Mouse (Mus musculus) frontal cortex, adult (tissue): ENCODE data around the gene 9430015G10Rik.
A peak's percentile ranks its signal among the peaks of the same experiment; 100 is the strongest.

Source experiments
- ATAC-seq: cut with Nextera tagmentation; 2 replicates; pipeline ENCODE4 v1.9.2; 2017; ENCODE audit warnings: mild to moderate bottlenecking, moderate library complexity, mixed read lengths; ENCODE audit not compliant: low TSS enrichment

The 9430015G10Rik gene

DNA sequence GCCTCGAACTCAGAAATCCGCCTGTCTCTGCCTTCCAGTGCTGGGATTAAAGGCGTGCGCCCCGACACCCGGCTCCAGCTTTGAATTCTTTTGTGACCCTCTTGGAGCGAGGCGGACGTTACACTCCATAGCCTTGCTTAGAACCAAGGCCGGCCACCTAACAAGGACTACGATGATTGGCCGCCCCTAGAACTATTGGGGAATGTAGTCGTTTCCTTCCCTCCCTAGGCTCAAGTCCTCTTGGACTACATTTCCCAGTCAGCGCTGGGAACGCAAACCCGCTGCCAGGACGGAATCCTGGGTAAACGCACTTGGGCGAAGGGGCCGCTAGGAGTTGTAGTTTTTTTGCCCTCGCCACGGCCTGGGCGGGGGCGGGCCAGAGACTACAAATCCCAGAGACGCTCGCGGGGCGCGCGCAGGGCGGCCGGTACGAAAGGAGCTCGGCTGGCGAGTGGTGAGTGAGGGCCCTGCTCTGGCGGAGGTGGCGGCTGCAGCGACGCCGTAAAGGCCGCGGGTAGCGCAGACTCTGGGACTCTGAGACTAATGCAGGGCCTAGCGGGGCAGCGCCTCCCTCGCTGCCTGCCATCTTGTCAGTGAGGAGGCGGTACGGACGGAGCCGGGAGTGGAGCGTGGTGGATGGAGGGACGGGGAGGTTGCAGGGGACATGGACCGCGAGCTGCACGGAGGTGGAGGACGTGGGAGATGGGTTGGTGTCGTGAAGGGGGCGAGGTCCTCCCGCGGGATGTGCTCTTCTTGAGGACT is at the start of gene 9430015G10Rik:
Gene 9430015G10Rik, plus strand, starts transcription at position 413 of the 762 bp plus-strand sequence.
- ATAC-seq = peak; percentile 99

DNA sequence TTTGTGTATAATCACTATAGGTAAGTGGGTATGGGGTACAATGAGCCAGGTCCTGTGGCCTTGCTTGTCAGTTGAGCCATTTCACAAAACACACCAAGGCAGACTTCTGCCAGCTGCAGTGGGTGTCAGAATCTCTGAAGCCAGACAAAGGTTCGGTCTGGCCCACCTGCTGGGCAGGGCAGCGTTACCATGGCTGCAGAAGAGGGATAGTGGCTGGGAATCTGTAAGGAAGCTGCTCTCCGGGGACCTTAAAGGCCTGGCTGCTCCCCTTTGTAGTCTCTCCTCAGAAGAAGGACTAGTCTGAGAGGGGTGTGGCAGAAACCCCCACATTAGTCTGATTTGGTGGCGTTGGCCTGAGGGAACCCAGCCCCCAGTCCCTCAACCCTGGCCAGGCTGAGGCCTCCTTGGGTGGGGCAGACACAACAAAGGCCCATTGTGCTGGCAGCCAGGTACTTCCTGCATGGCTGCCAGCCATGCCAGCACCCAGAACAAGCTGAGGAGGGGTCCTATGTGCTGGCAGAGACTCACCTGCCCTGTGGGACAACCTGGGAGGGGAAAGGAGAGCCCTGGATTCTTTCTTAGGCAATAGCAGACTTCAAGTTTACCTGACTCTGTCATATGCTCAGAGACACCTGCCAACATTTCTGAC is 45.8 kb upstream of the 9430015G10Rik start:
- ATAC-seq = no peak

DNA sequence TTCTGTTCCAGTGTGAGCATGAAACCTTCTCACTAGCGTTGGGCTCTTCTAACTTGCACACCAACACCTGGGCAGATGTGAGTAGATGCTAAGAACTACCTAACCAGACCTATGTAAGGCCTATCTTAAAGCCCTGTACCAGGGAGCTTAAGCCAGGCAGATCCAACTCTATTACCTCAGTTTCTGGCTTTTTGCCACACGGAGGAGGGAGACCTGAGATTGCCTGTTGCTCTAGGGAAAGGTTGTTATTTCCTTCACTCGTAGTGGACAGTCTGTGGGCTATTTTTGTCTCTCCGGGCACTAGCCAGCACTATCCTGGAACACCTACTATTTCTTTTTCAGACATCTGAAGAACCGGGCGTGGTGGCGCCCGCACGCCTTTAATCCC is 45.3 kb upstream of the 9430015G10Rik start:
- ATAC-seq = no peak

DNA sequence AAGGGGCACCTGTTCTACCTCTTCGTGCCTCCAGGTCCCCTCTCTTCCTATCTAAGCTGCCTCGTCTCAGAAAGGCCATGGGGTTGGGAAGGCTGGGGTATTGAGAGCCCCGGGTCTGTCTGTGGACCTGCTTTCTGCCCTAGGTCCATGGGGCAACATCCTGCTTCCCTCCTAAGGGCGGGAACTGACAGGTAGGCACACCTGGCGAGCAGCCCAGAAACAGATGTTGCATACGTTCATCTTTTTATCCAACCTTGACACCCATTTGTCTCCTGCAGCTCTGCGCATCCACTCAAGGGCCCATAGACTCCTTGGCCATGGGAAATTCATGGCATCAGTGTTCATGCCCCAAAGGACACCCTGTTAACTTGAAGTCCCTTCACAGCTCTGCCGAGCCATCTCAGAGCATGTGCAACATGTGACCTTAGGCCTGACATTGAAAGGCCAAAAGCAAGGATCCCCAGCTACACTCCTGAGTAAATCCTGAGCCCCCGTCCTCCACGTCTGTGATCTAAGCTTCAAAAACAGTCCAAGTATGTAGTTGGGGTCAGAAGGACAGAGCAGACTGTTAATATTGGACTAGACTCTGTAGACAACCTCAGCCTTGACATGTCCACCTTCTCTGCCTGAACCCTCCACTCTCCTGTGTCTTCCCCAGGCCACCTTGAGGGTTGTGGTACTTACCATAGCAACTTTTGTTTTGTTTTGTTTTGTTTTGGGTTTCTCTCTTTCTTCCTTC is 44.5 kb upstream of the 9430015G10Rik start:
- no peak for ATAC-seq

DNA sequence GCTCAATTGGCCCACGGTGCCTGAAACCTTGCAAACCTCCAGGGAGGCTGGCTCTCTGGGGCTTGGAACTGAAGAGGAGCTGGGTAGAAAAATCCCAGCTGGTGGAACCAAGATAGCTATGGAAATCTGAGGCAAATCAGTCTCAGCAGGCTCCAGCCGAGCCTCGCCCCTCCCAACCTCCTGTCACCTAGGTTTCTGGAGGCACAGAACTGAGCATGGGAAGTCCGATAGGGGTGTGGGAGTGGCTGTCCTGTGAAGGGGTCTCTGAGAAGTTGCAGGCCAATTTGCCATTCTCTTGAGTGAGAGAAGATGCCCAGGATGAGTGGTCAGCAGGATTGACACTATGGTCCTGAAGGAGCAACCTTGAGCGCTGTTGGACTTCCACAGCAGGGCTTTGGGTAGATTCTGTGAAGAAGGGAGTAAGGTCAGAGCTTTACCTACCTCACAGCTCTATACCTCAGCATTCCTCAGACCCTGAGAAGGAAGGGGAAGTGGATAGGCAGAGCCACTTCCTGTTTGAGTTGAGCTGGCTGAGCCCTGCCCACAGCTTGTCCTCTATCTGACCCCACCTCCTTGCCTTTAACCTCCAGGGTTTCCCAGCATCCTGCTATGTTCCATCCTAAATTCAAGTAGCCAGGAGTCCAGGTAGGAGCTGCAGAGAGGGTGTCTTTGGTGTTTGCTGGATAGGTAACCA is 42.4 kb upstream of the 9430015G10Rik start:
- no peak for ATAC-seq

DNA sequence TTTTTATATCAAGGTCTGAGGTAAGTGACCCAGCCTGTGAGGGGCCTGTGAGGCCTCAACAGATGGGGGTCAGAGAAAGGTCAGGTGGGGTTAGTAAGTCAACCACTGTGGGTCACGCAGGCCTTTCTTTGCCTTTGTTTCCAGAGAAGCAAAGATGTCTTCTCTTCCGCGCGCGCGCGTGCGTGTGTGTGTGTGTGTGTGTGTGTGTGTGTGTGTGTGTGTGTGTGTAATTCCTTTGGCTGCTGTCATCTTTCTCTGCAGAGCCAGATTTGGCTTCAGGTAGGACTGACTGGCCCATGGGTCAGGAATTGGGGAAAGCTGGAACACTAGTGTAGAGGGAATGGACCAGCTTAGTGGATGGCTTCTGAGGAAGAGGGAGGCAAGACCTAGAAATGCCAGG is 40.1 kb upstream of the 9430015G10Rik start:
- ATAC-seq = no peak

DNA sequence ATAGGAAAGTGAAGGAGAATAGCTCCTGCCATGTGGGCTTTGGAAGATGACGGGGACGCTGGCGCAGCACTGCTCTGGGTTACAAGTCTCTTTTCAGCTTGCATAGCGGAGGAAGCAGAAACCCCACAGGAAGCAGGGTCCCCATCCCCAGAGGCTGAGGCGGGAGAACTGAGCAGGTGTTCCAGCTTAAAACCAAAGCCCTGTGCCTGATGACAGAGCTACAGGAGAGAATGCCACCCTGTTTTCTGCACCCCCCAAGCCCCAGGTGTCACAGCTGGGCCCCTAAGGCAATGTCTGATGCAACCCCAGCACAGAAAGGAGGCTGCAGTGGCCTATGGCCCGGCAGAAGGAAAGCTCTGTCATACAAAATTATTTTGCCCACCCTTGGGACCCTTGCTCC is 39.5 kb upstream of the 9430015G10Rik start:
- ATAC-seq = no peak

DNA sequence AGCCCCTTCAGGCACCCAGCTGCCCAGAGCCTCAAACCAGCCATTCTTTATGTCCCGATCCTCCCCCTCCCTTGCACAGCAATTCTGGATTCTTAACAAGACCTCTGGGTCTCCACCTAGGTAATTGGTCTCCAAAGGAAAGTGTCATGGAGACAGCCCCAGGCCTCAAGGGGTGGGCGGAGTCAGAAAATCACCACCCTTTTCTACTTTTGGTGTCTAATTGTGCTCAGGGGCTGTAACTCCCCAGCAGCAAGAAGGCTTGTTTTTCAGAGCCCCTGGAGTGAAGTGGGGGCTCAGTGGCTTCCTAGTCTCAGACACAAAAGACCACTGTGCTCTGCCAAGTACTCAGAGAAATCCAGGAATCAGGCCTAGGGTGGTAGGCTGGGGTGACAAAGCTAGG is 39.1 kb upstream of the 9430015G10Rik start:
- ATAC-seq = no peak

DNA sequence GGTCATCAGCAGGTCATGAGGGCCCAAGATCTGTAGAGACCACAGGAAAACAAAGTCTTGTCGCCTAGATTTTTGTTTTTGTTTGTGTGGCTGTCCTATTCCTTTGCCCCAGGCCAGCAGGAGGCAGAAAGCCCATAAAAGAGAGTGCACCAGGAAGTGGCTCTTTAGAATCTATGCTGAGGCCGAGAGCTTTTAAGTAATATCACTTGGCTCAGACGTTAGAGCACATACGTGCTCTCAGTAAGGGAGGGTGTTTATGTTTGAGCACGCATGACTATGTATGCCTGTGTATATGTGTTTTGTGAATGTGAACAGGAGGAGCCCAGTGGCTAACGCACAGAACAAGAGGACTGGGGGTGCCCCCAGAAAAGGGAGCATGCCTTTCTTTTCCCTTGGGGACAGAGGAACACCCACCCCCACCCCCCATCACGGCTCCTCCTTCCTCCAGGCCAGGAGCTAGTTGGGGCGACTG is 32.8 kb upstream of the 9430015G10Rik start:
- ATAC-seq = no peak

DNA sequence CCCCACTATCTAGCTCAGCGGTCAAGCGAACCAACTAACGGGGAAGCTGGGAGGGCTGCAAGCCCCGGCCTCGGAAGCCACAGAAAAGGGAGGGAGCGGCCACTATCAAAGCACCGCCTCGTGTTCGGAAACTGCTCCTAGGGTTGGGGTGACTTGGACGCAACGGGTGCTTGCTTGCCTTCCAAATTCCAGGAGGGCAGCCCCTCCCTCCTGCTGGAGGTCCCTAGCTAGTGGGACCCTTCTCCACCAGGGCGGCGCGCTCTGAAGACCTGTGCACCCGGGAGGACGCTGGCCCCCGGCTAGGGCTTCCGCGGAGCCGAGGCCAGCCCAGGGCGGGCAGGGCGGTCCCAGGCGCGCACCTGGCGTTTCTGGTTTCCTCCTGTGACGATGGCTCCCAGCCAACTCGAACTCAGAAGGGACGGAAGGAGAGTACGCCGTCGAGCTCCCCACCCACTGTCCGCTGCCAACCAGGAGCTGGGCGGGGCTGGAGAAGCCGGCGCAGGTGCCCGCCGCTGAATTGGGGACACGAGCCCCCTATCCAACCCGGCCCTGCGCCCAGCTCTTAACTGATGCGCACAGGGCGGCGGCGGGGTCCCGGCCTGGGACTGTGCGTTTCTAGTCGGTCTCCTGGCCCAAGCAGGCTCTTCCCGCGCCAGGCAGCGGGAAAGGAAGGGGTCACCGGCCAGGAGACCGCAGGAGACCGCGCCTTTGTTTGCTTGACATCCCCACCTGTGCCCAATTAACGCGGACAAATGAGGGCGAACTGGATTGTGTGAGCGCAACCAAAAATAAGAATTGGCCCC is 32.1 kb upstream of the 9430015G10Rik start:
- no peak for ATAC-seq

DNA sequence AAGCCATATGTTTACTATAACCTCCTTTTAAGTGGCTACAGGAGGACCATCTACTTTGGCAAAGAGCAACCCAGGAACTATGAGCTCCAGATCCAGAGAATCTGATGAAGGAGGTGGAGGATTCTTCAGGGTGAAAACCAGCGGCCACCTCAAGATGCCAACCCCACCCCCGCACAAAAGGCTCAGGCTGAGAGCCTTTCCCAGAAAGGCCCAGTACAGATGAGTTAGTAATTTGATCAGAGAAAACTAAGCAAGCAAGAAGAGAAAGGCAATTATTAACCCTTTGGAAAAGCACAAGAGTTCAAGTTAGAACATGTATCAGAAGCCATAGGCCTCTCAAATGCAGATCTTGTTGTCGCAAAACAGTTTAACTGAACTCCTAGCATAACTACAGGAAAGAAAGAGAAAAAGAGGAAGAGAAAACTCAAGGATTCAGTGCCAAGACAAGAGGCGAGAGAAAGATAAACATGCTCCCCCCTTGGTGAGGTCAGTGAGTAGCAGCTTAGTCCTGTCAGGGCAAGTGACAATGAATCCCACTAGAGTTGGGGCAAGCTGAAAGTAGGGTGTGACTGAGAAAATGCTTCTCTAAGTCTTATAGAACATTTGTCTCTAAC is 27.1 kb upstream of the 9430015G10Rik start:
- ATAC-seq = no peak

DNA sequence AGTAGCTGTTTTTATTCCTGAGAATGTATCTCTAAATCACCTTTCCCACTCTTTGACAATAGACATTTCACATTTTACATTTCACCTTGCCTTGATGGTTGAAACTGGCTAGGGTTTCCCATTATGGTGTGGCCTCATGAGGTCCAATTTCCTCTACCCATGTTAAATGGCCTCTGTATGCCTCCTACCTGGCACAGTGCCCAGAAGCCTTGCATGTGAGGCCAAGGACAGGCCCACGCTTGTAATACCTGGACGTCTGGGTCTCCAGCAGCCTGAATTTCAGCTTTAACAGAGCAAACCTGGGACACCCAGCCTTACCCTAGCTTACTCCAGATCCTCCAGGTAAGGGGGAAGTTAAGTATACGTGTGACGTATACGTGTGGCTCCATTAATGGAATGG is 26.4 kb upstream of the 9430015G10Rik start:
- ATAC-seq = no peak

DNA sequence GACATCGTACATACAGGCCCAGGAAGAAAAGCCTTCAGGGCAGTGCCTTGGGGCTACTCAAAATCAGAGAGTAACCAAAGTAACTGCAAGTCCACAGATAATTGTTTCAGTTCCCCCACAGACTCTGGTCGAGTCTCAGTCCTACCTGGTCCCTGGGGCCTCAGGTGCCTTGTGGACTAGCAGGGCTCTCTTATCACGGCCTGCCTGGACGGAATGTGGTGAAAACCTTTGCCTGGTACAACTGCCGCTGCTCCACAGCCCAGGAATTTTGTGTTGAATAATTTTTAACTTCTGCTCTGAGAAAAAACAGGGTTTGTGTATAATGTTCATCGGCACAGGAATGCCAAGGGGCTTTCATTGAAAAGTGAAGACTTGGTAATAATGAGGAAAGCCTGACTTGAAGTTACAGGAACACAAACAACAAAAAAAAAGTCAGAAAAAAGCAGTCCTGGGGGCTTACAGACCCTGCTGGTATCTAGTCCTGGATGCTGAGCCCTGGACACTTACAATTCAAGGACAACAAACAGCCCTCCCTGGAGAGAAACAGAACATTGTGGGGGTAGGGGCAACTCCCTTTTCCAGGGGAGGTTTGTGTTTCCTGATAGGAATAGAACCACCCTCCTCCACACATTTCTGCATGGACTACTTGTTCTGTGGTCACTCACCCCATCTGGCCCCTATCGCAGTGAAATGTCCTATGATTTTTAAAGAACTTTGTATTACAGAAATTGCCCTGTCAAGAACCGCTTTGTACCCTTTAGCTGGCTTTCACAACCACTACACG is 25.5 kb upstream of the 9430015G10Rik start:
- ATAC-seq = no peak

DNA sequence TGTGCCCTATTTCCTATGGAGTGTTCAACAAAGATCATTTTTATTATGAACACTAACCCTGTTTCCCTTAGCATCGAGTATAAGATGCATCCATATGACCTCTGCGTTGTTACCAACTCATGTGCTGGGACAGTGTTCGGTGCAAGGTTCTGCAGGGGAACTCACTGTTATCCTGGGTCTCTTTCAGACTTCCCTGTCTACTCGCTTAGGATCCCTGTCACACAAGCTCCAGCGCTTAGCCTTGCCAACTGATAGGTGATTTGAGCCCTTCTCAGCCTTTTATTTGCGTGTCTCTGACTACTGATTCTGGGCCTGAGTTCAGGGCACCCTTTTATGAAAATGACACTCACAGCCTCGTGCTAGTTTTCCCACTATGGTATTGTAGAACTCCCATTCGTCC is 24.5 kb upstream of the 9430015G10Rik start:
- ATAC-seq = no peak

DNA sequence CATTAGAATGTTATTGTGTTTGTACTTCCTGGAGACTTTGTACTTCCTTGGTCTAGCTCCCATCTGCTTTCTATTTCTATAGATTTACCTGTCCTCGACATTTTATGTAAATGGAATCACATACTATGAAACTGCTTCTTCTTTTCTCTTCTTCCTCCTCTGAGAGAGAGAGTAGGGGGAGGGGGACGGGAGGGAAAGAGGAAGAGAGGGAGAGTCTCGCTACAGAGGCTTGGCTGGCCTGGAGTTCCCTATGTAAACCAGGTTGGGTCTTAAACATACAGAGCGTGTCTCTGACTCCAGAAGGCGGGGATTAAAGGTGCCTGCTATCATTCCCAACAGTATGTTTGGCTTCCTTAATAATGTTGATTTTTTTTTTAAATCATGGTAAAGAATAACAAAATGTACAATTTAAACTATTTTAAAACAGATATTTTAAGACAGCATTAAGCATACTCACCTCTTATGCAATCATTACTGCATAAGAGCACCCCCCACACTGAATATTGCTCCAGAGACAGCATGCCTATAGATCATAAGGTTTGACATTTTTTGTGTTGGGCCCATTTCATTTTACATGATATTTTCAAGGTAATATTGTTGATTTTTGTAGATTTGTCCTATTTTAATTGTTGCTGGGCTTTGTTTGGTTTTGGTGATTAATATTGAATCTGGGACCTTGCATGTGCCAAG is 22.2 kb upstream of the 9430015G10Rik start:
- no peak for ATAC-seq

DNA sequence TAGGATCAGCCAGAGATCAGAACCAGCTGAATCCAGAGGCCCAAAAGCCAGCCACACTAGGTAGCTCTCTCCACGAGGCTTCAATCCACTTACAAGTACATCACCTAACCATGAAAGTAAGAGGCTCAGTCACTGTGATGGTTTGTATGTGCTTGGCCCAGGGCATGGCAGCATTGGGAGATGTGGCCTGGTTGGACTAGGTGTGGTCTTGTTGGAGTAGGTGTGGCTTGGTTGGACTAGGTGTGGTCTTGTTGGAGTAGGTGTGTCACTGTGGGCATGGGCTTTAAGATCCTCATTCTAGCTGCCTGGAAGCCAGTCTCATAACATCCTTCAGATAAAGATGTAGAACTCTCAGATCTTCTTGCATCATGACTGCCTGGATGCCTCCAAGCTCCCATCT is 18.5 kb upstream of the 9430015G10Rik start:
- no peak for ATAC-seq

DNA sequence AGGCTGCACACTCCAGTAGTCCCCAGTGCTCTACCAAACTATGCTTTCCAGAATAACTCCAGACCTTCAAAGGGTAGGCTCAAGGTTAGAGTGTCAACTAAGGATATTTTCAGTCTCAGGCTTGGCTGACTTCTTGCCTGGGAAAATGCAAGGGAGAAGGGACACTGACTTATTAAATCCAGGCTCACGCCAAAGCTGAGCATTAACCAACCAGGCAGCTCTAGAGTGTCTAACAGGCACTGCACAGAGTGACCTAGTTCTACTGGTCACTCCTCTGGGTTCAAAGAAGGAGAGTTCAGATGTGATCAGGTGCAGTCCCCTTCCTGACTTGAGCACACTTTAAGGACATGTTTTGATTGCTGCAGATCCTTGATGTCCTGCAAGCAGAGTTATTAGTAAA is 17.0 kb upstream of the 9430015G10Rik start:
- ATAC-seq = no peak

DNA sequence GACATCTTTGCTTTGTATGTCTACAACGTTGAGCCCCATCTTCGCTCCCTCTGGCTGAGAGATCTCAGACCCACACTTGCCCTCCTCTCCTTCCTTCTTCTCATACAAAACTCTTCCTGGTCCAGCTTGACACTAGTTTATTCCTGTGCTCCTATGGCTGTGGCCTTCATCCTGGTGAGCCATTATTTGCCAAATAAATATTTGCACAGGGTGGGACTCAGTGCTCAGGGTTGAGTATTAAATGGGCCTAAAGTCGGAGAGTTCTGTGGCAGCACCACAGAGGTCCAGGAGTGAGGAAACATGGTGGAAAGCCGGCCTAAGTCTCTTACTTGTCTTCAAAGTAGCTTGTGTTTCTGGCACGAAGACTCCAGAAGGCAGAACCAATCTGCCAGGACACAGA is 16.0 kb upstream of the 9430015G10Rik start:
- ATAC-seq = no peak

DNA sequence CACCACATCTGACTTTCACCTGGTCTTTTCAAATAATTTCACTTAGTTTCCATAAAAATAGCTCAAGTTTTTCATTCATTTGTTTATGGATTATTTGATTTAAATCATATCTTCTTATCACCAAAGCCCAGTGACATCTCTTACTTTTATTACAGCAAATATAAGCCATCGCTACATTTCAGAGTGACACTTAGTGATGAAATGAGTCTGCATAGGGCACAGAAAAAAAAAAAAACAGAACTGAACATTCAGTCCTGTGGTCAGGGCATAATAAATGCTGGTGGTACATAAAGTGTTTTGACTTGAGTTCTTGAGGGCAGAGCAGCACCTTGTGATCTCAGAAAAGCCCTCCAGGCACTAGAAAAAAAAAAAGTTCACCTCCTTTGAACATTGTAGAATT is 13.6 kb upstream of the 9430015G10Rik start:
- no peak for ATAC-seq
